Mouse (Mus musculus): ENCODE measurements at regions not wholly inside any gene's neighbourhood (a gene's known extent, or its start where the extent isn't known, plus 50 kb on each side); places are given as distances from the start of the nearest gene placed in this dataset.
A peak's percentile ranks its signal among the peaks of the same experiment; 100 is the strongest.

- no peak for DNase-seq
Observed at GRCm38 (mm10) chr3:106879994-106880393, 53.9 kb upstream of the Olfr266 start.

DNA sequence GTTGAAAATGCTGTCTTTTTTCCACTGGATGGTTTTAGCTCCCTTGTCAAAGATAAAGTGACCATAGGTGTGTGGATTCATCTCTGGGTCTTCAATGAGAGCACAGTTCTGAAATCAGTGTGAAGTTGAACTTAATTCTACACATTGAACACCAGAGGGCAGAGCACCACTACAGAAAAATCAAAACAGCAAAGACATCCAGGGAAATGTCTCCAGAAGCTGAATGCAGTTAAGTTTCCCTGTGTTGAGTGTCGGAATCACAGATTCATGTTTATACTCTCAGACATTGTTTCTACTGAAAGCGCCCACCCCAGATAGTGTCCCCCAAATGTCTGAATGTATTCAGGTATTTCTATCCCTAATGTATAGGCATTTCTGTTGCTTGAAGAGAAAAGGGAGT, 77.1 kb upstream of the Olfr266 start:
- DNase-seq = no peak

- DNase-seq = no peak
Observed at GRCm38 (mm10) chr3:106906668-106907067, 80.6 kb upstream of the Olfr266 start.

GRCm38 (mm10) chr3:106936067-106936466, 99.9 kb upstream of the Kcna3 start:
- DNase-seq = no peak

DNA sequence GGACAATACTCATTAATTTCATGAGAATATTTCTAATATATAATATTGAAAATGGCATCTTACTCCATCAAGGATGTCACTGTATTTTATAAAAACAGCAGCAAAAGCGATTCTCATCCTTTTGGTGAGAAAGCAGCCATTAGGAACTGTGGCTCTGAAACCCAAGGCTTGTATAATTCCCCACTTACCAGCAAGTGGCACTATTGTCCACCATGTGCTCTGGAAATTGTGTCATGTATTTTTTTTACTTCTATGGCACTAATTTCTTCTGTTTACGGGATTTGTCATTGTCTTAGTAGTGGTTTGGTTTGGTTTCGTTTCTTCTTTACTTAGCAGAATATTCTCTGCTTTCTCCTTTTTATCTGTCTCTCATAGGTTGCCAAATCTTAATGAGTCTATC, 95.9 kb upstream of the Kcna3 start:
- no peak for DNase-seq

- DNase-seq = no peak
Observed at GRCm38 (mm10) chr3:106955555-106956446, 80.2 kb upstream of the Kcna3 start.

GRCm38 (mm10) chr3:106957162-106957895, 78.6 kb upstream of the Kcna3 start:
- peak; percentile 17 for DNase-seq

GRCm38 (mm10) chr3:106958194-106958593, 77.8 kb upstream of the Kcna3 start:
- no peak for DNase-seq

DNA sequence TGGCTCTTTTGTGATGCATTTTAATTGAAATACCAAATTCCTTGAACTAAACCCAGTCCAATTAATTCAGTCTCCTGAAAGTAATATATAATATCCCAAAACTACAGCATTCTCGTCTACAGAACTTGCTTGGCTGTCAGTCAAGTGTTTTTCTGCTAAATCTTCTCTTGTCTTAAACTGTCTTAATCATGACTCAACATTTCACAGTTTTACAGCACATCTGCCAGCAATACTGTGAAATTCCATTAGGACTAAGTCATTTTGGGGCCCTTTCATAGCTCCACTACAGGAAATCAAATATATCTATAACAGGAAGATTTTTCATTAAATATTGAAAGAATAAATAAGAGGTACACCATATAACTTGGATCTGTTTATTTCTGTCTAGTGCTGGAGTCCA, 75.4 kb upstream of the Kcna3 start:
- no peak for DNase-seq

GRCm38 (mm10) chr3:106962466-106962865, 73.5 kb upstream of the Kcna3 start:
- no peak for DNase-seq

DNA sequence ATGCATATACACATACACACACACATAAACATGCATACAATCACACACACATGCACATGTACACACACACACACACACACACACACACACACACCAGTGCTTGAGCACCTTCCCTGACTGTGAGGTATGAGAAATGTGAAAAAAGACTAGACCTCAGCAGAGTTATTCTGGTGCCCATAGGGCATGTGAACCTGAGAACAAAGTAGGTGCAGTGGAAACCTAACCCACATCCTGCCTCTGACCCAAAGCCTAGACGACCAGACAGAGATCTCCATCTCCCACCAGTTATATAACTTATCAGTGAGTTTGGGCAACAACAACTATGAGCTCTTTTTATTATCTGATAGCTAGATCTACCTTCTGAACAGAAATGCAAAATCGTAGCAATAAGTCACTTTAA, 69.8 kb upstream of the Kcna3 start:
- no peak for DNase-seq

DNA sequence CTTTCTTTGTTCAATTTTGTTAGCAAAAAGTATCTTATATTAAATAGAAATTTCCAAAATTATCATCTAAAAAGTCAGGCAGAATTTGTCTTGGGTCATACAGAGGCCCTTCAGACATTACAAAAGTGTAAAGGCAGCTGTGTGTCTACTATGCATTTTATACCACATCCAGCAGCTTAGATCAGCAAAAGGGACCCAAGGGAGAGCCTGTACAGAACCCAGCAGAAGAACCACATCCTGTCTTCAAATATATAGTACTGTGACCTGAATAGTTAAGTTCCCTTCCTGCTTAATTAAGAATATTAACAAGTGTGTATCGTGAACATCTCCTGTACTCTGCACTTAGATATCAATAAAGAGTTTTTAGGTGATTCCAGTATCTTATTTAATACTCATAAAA, 68.5 kb upstream of the Kcna3 start:
- no peak for DNase-seq

DNA sequence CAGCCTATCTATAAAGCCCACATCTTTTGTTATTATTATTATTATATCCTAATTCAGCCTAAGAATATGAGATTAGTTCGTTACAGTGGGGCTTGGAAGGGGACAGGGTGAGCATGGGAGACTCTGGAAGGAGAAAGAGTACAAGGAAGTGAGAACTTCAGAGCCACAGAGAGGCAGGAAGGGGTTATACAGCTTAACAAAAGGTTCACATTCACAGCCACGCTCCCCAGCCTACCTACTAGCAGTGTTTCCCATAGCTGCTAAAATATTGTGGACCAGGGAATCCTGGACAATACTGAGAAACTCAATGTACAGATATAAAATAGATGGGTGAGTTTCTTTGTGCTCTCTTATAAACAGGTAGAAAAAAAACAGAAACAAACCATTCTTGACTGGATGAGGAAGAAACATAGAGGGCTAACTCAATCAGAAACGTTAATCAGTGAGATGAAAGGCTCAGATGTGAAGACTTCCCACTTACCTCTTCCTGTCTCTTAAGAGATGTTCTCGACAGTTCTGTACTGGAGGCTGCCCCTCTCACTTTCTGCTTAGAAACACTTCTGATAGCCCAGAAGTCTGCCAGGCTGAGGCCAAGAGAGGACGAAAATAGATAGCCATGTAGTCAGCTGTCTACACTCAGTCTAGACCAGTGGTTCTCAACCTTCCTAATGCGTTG, 61.7 kb upstream of the Kcna3 start:
- no peak for DNase-seq

DNA sequence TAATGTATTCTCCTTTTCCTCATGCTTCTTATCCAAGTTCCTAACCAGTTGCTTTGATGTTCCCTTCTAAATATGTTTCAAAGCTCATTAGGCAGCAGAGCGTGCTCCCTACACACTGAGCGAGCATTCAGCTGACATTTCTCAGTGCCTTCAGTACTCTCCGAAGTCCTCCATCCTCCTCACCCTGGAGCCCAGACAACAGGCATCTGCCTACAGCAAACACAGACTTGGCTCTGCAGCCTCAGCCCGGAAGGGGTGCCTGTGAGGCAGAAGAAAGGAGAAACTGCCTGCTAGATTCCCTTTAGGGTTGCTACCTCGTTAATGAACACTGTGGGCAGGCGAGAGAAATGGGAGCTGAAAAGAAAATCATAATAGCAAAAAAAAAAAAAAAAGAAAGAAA, 57.2 kb upstream of the Kcna3 start:
- peak; percentile 11 for DNase-seq

GRCm38 (mm10) chr3:106980914-106981313, 55.1 kb upstream of the Kcna3 start:
- no peak for DNase-seq

DNA sequence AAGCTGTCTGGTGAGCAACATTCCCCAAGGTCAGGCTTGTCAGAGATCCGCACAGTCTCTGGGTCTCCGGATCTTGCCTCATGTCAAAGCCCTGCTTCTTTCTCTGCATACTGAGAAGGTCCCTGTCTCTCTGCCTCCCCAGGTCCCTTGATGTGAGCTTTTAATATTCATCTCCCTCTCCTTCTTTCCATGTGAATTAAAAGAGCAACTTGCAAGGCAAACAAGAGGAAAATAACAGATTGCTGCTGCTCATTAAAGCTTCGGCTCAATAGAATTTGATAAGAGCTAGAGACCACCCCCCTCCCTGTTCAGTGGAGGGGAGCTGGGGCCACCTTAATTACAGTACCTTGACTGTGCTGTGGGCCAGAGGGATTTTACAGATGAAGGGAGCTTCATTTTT, 54.6 kb upstream of the Kcna3 start:
- DNase-seq = no peak

GRCm38 (mm10) chr3:106984231-106984630, 51.7 kb upstream of the Kcna3 start:
- DNase-seq = no peak

Data from right cerebral cortex, postnatal 14 days (tissue).